Mouse (Mus musculus): ENCODE results near the gene Ccdc103. TPM values are rescaled to one million over a fixed set of nuclear protein-coding genes. Genes with fewer than 3 reads are reported as not detected.

The Ccdc103 gene
- total RNA-seq, 2 experiments from 2014 or later = 1.5 to 3.0 TPM

- peak in 1 of 2 experiments; percentile 36 for DNase-seq (ENCODE audit: low spot score in 2 of 2)
- Histone ChIP-seq H3K27ac (peak overlapping the region; percentile 20; the same call in 1 of the 2 replicates), H3K4me3 (no peak overlapping the region)
- TF ChIP-seq CTCF (conservative IDR thresholded peaks at IDR 0.05) = no peak
These were observed 21.1 kb upstream of the Ccdc103 start for GRCm38 (mm10) chr11:102859933-102860332.

GRCm38 (mm10) chr11:102864272-102864671 is 16.7 kb upstream of the Ccdc103 start:
- Histone ChIP-seq H3K27ac (no peak overlapping the region), H3K4me3 (no peak overlapping the region)
- DNase-seq (ENCODE audit: low spot score in 2 of 2) = peak; percentile 45 to 72
- TF ChIP-seq CTCF (conservative IDR thresholded peaks at IDR 0.05) = peak; percentile 91

DNA sequence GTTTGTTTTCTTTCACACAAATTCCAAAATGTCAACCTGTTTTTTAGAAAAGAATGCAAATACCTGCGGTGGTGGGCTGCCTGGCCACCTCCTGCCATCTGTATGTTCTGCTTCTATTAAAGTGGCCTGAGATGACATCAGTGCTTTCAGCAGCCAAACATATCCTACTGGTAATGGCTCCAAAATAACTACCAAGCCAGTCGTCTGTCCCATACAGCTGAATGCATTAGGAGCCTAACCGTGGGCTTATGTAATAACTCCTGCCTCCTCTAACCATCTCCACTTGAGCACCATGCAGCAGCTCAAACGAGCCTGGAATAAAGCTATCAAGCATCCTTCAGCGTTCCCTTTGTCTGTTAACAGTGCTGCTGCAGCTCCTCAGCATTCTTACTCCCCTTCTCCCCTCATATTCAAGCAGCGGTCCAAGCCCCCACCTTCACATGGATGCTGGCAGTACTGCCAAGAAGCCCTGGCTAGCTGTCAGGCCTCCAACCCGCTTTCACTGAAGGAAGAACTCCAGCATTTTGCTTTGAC is 6.1 kb upstream of the Ccdc103 start:
- TF ChIP-seq CTCF (conservative IDR thresholded peaks at IDR 0.05) = no peak
- no peak overlapping the region; the same call in 1 of the 2 replicates for H3K4me3 ChIP-seq
- H3K27ac ChIP-seq = peak overlapping the region; percentile 86
- peak in 1 of 2 experiments; percentile 80 for DNase-seq (ENCODE audit: low spot score in 2 of 2)

- Histone ChIP-seq H3K4me3 (no peak overlapping the region; the same call in 1 of the 2 replicates), H3K27ac (no peak overlapping the region)
- no peak for DNase-seq (ENCODE audit: low spot score in 2 of 2)
- no peak for TF ChIP-seq CTCF (conservative IDR thresholded peaks at IDR 0.05)
These were observed 1.4 kb upstream of the Ccdc103 start for GRCm38 (mm10) chr11:102879558-102879957.

DNA sequence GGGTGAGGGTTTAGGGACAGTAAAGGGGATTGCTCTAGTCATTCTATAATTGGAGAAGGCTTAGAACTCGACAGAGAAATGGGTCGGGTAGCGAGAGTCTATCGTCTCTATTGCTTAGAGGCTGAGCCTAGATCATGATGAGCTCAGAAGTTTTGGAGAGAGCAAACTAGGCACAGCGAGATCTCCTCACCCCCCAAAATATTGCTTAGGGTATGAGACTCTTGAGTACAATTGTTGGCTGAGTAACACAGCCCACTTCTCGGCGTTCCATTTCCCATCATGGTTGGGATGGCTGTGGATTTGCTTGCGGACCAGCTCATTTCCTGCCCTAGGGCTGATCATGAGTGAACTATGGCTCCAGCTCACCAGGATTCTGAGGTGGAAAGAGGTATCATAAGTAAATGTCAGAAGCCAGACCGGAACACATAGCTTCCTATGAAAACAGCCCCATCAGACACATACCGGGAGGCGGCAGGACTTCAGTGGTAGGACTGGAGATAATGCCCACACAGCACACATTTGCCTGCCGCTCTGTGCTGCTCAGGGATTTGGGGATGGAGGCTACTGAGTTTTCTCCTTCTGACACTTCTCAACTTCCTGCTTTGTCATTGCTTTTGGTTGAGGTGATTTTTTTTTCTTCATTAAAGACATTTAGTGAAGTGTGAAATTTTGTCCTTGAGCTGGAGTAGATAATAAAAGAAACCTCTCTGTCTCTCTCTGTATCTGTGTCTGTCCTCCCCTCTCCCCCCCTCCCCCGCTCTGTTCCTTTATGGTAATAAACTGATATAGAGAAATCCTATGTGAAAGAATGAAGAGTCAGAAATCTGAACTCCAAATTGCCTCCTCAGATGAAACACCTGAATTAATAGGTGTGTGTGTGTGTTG is 552 bp downstream of the Ccdc103 start:
- no peak for TF ChIP-seq CTCF (conservative IDR thresholded peaks at IDR 0.05)
- DNase-seq (ENCODE audit: low spot score in 2 of 2) = no peak
- Histone ChIP-seq H3K4me3 (peak overlapping the region; percentile 71), H3K27ac (peak overlapping the region; percentile 99)

DNA sequence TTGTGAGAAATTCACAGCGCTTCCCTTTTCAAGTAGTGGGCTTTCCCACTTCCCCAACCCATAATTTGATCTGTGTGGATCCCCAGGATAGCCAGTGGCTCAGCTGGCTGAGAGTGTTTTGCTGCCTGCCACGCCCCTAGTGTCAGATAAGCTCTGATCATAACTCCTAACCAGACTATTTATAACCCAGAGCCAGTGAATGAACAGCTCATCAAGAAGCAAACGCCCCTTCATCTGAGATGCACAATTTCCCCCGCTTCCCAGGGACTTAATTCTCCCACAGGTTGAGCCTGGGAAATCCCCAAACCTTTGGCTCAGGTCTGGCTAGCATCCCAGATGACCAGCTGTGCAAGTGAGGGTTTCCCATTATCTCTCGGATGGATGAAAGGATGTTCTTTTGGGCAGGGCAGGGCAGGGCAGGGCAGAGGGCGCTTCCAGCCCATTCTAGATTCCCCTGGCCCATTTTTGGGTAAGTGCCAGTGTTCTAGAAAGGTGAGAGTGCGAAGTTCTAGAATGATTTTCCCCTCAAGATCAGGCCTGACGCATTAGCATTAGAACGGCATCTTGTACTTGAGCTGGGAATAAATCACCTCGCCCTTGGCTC is 3.7 kb downstream of the Ccdc103 start, which contains the start of gene Fam187a:
Gene Fam187a, plus strand, starts transcription at position 554 of the 604 bp plus-strand sequence.
- Histone ChIP-seq H3K27ac (peak within 1 kb of the TSS; percentile 75), H3K4me3 (no peak within 1 kb of the TSS)
- TF ChIP-seq CTCF (conservative IDR thresholded peaks at IDR 0.05) = peak; percentile 21; the same call in 1 of the 2 replicates
- no peak for DNase-seq (ENCODE audit: low spot score in 2 of 2)

GRCm38 (mm10) chr11:102887433-102887832 is 6.4 kb downstream of the Ccdc103 start:
- Histone ChIP-seq H3K27ac (peak overlapping the region; percentile 94), H3K4me3 (no peak overlapping the region)
- TF ChIP-seq CTCF (conservative IDR thresholded peaks at IDR 0.05) = no peak
- DNase-seq (ENCODE audit: low spot score in 2 of 2) = no peak

GRCm38 (mm10) chr11:102888135-102888534 is 7.1 kb downstream of the Ccdc103 start:
- DNase-seq (ENCODE audit: low spot score in 2 of 2) = peak; percentile 50 to 75
- H3K27ac ChIP-seq = peak overlapping the region; percentile 94
- H3K4me3 ChIP-seq = no peak overlapping the region; the same call in 1 of the 2 replicates
- TF ChIP-seq CTCF (conservative IDR thresholded peaks at IDR 0.05) = no peak

GRCm38 (mm10) chr11:102890096-102890495 is 9.1 kb downstream of the Ccdc103 start:
- DNase-seq (ENCODE audit: low spot score in 2 of 2) = no peak
- Histone ChIP-seq H3K4me3 (no peak overlapping the region), H3K27ac (no peak overlapping the region)
- 0 out of 2 replicates have a peak, but pooled peaks have one; percentile 25 for TF ChIP-seq CTCF (conservative IDR thresholded peaks at IDR 0.05)

- Histone ChIP-seq H3K4me3 (peak overlapping the region; percentile 39), H3K27ac (0 out of 2 replicates have a peak overlapping the region, but pooled peaks have one; percentile 18)
- no peak for DNase-seq (ENCODE audit: low spot score in 2 of 2)
- TF ChIP-seq CTCF (conservative IDR thresholded peaks at IDR 0.05) = peak; percentile 77
These were observed 12.1 kb downstream of the Ccdc103 start for GRCm38 (mm10) chr11:102893015-102893651.

DNA sequence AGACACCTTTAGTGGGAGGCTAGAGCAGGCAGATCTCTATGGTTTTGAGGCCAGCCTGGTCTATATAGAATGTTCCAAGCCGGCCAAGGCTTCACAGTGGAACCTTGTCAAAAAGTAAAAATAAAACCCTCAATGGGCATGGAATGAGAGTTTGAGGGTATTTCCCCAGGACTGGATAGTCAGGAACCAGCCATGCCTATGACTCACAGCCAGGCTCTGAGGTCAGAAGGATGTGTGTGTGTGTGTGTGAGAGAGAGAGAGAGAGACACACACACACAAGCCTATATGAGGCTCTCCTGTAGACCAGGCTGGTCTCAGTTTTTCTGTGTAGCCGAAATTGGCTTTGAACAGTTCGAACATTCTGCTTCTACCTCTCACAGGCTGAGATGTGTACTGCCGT is 13.7 kb downstream of the Ccdc103 start:
- DNase-seq (ENCODE audit: low spot score in 2 of 2) = no peak
- Histone ChIP-seq H3K27ac (no peak overlapping the region), H3K4me3 (peak overlapping the region; percentile 39; the same call in 1 of the 2 replicates)
- no peak for TF ChIP-seq CTCF (conservative IDR thresholded peaks at IDR 0.05)

- peak overlapping the region; percentile 39 for H3K4me3 ChIP-seq
- no peak for TF ChIP-seq CTCF (conservative IDR thresholded peaks at IDR 0.05)
- no peak for DNase-seq (ENCODE audit: low spot score in 2 of 2)
- H3K27ac ChIP-seq = peak overlapping the region; percentile 80; the same call in 1 of the 2 replicates
These were observed 14.8 kb downstream of the Ccdc103 start for GRCm38 (mm10) chr11:102895779-102896178.

All from layer of hippocampus, adult 2 months (tissue).